Mouse (Mus musculus) Patski (cell line): ENCODE results near the gene Csrnp3. TPM values are rescaled to one million over a fixed set of nuclear protein-coding genes. Genes with fewer than 3 reads are reported as not detected.

Experiments used
- ATAC-seq: fragments of 100-300 bp; one replicate; pipeline ENCODE4 v1.8.0; 2021
- CTCF ChIA-PET: fragments of 350-600 bp; sonication (Branson Sonifier 250); formaldehyde crosslinking; loops from one replicate; lab custom pipeline; 2022; ENCODE audit warnings: inconsistent platforms; lab: Charles Lee
- POLR2A ChIA-PET: fragments of 350-600 bp; sonication (Branson Sonifier 250); formaldehyde crosslinking; loops from one replicate; lab custom pipeline; 2022; ENCODE audit warnings: antibody characterized with exemption, inconsistent platforms; lab: Charles Lee
- DNase-seq: peaks from one replicate; pipeline ENCODE4 v3.0.0-alpha.2; 2011; ENCODE audit warnings: low read depth, low spot score
- H3K27me3 ChIP-seq: fragments of 371-371 bp; one replicate; pipeline ENCODE4 v1.5.1; 2021
- CTCF ChIP-seq: fragments of 100-300 bp; IDR thresholded peaks from one replicate; pipeline ENCODE4 v1.5.1; 2021
- in situ Hi-C: fragments of 300-500 bp; cut with MboI; formaldehyde crosslinking; loops from 3 replicates; pipeline ENCODE4 v1.11.1; 2018; ENCODE audit warnings: low pct_unique_long_range_greater_than_20kb, mixed read lengths
- polyA plus RNA-seq: library from polyadenylated mRNA; unstranded; gene quantifications from one replicate; pipeline ENCODE4 v1.2.3, GENCODE M21; 2021

Csrnp3 gene
- polyA plus RNA-seq, 1 experiment from 2014 or later: not detected

- DNase-seq (no peak), ATAC-seq (no peak)
- in situ Hi-C loops: no loop called here
- TF ChIP-seq CTCF: no peak
- peaks cover 13% of the 10 kb centered on the region for H3K27me3 ChIP-seq
- POLR2A ChIA-PET: no interaction called here
- CTCF ChIA-PET: no interaction called here
Observed at GRCm38 (mm10) chr2:65870919-65871582, 25.5 kb downstream of the Csrnp3 start.

DNA sequence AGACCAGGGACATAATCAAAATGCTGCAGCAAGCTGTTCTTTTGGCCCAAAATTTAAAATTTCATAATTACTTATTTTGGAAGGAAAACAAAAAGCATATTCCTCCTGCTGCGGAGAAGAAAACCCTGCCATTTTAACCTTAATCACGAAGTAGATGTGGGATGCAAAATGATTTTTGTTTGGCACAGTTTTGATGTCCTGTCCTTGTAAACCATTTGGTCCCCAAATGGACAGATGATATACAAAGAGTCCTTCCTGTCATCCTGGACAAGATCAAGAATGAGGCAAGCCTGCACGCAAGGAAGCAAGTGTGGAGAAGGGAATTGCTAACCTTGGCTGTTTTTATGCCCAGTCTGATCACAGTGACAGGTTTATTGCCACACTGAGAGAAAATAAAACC, 46.0 kb downstream of the Csrnp3 start:
- TF ChIP-seq CTCF: no peak
- ATAC-seq (no peak), DNase-seq (no peak)
- ChIA-PET CTCF (no interaction called here), POLR2A (no interaction called here)
- in situ Hi-C loops: no loop called here
- H3K27me3 ChIP-seq: peaks cover 9% of the 10 kb centered on the region

- CTCF ChIA-PET: interaction anchor here (1.5 kb wide), 1 partner anchor 8 kb away, joined by 4 read pairs; no protein-coding TSS in a partner anchor
- peaks cover 9% of the 10 kb centered on the region for H3K27me3 ChIP-seq
- in situ Hi-C loops: no loop called here
Observed at GRCm38 (mm10) chr2:65893241-65893640, 47.7 kb downstream of the Csrnp3 start.

GRCm38 (mm10) chr2:65894299-65894698, 48.7 kb downstream of the Csrnp3 start:
- DNase-seq (no peak), ATAC-seq (no peak)
- ChIA-PET CTCF (no interaction called here), POLR2A (no interaction called here)
- H3K27me3 ChIP-seq: peaks cover 9% of the 10 kb centered on the region
- TF ChIP-seq CTCF: no peak
- in situ Hi-C loops: no loop called here

More at GRCm38 (mm10) chr2:65893241-65893640, 47.7 kb downstream of the Csrnp3 start:
- POLR2A ChIA-PET: no interaction called here
- no peak for DNase-seq
- no peak for TF ChIP-seq CTCF
- ATAC-seq: no peak

GRCm38 (mm10) chr2:65896542-65896941, 51.0 kb downstream of the Csrnp3 start:
- POLR2A ChIA-PET: no interaction called here
- H3K27me3 ChIP-seq: peaks cover 14% of the 10 kb centered on the region
- DNase-seq (no peak), ATAC-seq (no peak)
- in situ Hi-C loops: no loop called here
- CTCF ChIA-PET: no interaction called here
- no peak for TF ChIP-seq CTCF

GRCm38 (mm10) chr2:65897084-65897483, 51.5 kb downstream of the Csrnp3 start:
- ChIA-PET CTCF (no interaction called here), POLR2A (no interaction called here)
- DNase-seq (no peak), ATAC-seq (no peak)
- in situ Hi-C loops: no loop called here
- H3K27me3 ChIP-seq: peaks cover 14% of the 10 kb centered on the region
- TF ChIP-seq CTCF: no peak

GRCm38 (mm10) chr2:65899478-65899877, 53.9 kb downstream of the Csrnp3 start:
- TF ChIP-seq CTCF: no peak
- ChIA-PET POLR2A (no interaction called here), CTCF (interaction anchor here (0.7 to 1.2 kb wide), 2 partner anchors 15 to 42 kb away, joined by 3 read pairs; no protein-coding TSS in a partner anchor)
- peaks cover 9% of the 10 kb centered on the region for H3K27me3 ChIP-seq
- ATAC-seq: no peak
- in situ Hi-C loops: no loop called here
- no peak for DNase-seq

- in situ Hi-C loops: no loop called here
- no peak for TF ChIP-seq CTCF
- no peak for ATAC-seq
- POLR2A ChIA-PET: no interaction called here
- CTCF ChIA-PET: no interaction called here
- no peaks in the 10 kb centered on the region for H3K27me3 ChIP-seq
- DNase-seq: no peak
Observed at GRCm38 (mm10) chr2:65908526-65908925, 63.0 kb downstream of the Csrnp3 start.

- in situ Hi-C loops: no loop called here
Observed at GRCm38 (mm10) chr2:65909724-65910521, 64.4 kb downstream of the Csrnp3 start.

DNA sequence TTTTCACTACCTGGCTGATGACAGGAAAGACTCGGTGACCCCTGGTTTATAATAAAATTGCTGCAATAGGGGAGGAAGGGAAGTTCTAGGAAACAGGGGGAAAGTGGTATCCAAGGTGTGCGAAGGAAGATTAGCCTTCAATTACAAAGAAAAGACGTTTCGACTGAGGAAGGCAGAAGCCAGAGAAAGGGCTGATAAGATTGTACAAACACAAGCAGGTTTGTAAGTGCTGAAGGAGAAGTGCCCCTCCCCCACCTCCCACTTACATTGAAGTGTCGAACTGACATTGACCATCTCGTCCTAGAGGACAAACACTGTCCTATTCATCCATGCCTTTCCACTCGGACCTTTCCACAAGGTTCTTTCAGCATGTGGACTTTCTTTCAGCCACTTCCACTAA, 70.4 kb downstream of the Csrnp3 start:
- ChIA-PET POLR2A (no interaction called here), CTCF (no interaction called here)
- no peak for TF ChIP-seq CTCF
- DNase-seq (no peak), ATAC-seq (no peak)
- no peaks in the 10 kb centered on the region for H3K27me3 ChIP-seq
- in situ Hi-C loops: no loop called here

More at GRCm38 (mm10) chr2:65909724-65910521, 64.4 kb downstream of the Csrnp3 start:
- ChIA-PET CTCF (no interaction called here), POLR2A (no interaction called here)
- DNase-seq: no peak
- no peaks in the 10 kb centered on the region for H3K27me3 ChIP-seq
- no peak for ATAC-seq
- TF ChIP-seq CTCF: no peak
